Mouse (Mus musculus): ENCODE results near the gene Capg.

- no peak for TF ChIP-seq CTCF (IDR thresholded peaks at IDR 0.05; ENCODE audit: borderline replicate concordance, control insufficient read depth, extremely low read depth, insufficient read depth, low read length, poor library complexity)
- no peak for TF ChIP-seq POLR2A (IDR thresholded peaks at IDR 0.05; ENCODE audit: control insufficient read depth, extremely low read depth, insufficient read depth, low read length, poor library complexity)
Observed at GRCm38 (mm10) chr6:72515644-72516043, 28.5 kb upstream of the Capg start.
